Mouse (Mus musculus): ENCODE results near the gene Itga1. TPM values are rescaled to one million over a fixed set of nuclear protein-coding genes. Genes with fewer than 3 reads are reported as not detected.

Itga1 gene
- polyA plus RNA-seq, 1 experiment: 4.5 TPM

DNA sequence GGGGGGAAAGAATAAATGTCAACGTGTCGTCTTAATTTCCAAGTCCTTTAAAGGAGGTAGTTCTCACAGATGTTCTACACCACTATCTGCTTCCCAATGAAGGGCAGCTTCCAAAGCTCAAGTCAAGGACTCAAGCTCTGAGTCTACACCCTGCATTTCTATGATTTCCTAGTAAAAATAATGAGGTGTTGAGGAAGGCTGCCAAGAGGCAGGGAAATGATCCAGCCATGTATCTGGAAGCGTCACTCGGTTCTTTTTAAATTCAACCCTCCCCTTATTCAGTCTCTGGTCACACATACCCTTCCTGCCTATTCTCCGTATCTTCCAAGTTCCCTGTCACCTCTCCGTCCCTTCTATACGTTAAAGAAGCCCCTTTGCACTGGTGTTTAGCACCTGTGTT, 118.6 kb downstream of the Itga1 start:
- H3K4me1 ChIP-seq (ENCODE audit: control insufficient read depth, insufficient read depth, insufficient read length): no peaks in the 10 kb centered on the region
- H3K27me3 ChIP-seq (ENCODE audit: control insufficient read depth, insufficient read depth, low read length): no peaks in the 10 kb centered on the region
- H3K4me3 ChIP-seq (ENCODE audit: extremely low read depth, insufficient read depth, insufficient read length): no peak overlapping the region
- H3K36me3 ChIP-seq (ENCODE audit: control insufficient read depth, insufficient read depth, low read length): no peaks in the 10 kb centered on the region
- no peak overlapping the region for H3K27ac ChIP-seq (ENCODE audit: insufficient read depth, low read length)
- 92% methylated on average over 7 of the region's 7 CpGs for WGBS
- TF ChIP-seq POLR2A (IDR thresholded peaks at IDR 0.05; ENCODE audit: low read depth, low read length) (no peak), CTCF (IDR thresholded peaks at IDR 0.05; ENCODE audit: extremely low read depth, insufficient read depth, insufficient read length, insufficient replicate concordance) (no peak)
- DNase-seq (ENCODE audit: low read depth in 1 of 2, low spot score in 2 of 2): no peak

DNA sequence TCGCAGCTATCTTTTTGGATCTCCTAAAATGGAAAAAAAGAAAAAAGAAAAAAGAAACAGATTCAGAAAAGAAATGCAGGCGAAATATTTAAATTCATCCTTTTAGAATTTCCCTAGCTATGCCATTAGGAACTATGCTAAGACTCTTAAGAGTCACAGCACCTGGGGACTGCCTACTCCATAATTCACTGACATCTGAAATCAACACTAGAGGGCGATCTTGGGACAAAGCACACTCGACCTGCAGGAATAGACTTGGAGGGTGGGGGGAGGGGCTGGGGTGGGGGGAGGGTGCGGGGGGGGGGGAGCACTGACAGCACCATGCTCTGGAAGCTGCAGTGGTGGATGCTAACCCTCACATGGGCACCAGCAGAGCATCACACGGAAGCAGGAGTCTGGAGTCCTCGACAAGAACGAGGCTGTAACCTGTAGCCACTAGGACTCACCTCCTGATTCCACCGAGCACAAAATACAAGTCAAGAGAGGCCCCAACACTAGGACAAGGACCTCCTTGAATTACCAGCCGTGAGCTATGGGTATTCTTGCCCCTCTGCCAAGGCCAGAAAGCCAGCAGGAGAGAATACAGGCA, 120.8 kb downstream of the Itga1 start:
- H3K27ac ChIP-seq (ENCODE audit: insufficient read depth, low read length): no peak overlapping the region
- 61% methylated on average over 10 of the region's 10 CpGs for WGBS
- no peaks in the 10 kb centered on the region for H3K4me1 ChIP-seq (ENCODE audit: control insufficient read depth, insufficient read depth, insufficient read length)
- TF ChIP-seq POLR2A (IDR thresholded peaks at IDR 0.05; ENCODE audit: low read depth, low read length) (no peak), CTCF (IDR thresholded peaks at IDR 0.05; ENCODE audit: extremely low read depth, insufficient read depth, insufficient read length, insufficient replicate concordance) (no peak)
- no peak for DNase-seq (ENCODE audit: low read depth in 1 of 2, low spot score in 2 of 2)
- no peaks in the 10 kb centered on the region for H3K36me3 ChIP-seq (ENCODE audit: control insufficient read depth, insufficient read depth, low read length)
- H3K4me3 ChIP-seq (ENCODE audit: extremely low read depth, insufficient read depth, insufficient read length): no peak overlapping the region
- no peaks in the 10 kb centered on the region for H3K27me3 ChIP-seq (ENCODE audit: control insufficient read depth, insufficient read depth, low read length)

DNA sequence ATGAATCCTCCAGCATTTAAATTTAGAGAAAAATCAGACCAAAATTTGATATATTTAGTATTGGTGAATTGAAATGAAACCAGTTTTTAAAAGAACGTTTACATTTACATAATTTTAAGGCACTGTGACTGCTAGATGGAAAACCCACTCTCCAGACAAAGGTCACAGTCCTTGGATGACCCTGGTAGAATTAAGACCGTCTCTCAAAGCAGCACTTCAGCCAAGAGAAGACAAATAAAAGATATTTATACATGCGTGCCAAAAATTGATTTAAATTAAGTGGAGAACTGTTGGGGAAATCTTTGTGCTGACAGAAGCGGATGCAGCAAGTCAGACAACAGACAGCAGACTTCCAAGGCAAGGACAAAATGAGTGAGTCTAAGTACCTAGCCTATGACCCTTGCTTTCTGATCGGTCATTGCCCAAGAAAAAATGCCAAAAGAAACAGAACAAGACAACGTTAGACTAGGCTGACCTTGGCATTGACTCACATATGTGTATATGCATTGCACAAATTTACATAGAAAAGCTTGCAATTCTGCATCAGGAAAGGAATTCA, 127.2 kb downstream of the Itga1 start:
- H3K36me3 ChIP-seq (ENCODE audit: control insufficient read depth, insufficient read depth, low read length): no peaks in the 10 kb centered on the region
- no peaks in the 10 kb centered on the region for H3K4me1 ChIP-seq (ENCODE audit: control insufficient read depth, insufficient read depth, insufficient read length)
- TF ChIP-seq CTCF (IDR thresholded peaks at IDR 0.05; ENCODE audit: extremely low read depth, insufficient read depth, insufficient read length, insufficient replicate concordance) (no peak), POLR2A (IDR thresholded peaks at IDR 0.05; ENCODE audit: low read depth, low read length) (no peak)
- no peak overlapping the region for H3K27ac ChIP-seq (ENCODE audit: insufficient read depth, low read length)
- 83% methylated on average over 6 of the region's 6 CpGs for WGBS
- H3K4me3 ChIP-seq (ENCODE audit: extremely low read depth, insufficient read depth, insufficient read length): no peak overlapping the region
- no peak for DNase-seq (ENCODE audit: low read depth in 1 of 2, low spot score in 2 of 2)
- H3K27me3 ChIP-seq (ENCODE audit: control insufficient read depth, insufficient read depth, low read length): no peaks in the 10 kb centered on the region

DNA sequence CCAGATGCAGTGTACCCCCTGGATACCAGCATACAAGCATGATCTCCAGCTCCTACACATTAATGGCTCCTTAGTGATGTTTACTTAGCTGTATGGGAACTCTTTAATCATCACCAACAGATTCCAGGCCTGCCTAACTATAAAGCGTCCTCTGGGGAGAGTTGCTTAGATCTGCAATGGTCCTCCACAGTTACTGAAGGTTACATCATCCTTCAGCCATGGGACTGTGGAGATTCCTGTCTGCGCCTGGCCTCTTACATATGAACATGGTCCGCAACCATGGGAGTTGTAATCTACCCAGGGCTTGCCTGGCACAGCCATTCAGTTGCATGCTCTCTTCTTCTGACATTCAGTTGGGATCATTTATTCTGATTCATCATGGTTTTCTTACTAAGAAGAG, 129.9 kb downstream of the Itga1 start:
- DNase-seq (ENCODE audit: low read depth in 1 of 2, low spot score in 2 of 2): no peak
- H3K4me3 ChIP-seq (ENCODE audit: extremely low read depth, insufficient read depth, insufficient read length): no peak overlapping the region
- H3K27me3 ChIP-seq (ENCODE audit: control insufficient read depth, insufficient read depth, low read length): no peaks in the 10 kb centered on the region
- WGBS: 98% methylated on average over 3 of the region's 3 CpGs
- no peak overlapping the region for H3K27ac ChIP-seq (ENCODE audit: insufficient read depth, low read length)
- H3K4me1 ChIP-seq (ENCODE audit: control insufficient read depth, insufficient read depth, insufficient read length): no peaks in the 10 kb centered on the region
- H3K36me3 ChIP-seq (ENCODE audit: control insufficient read depth, insufficient read depth, low read length): no peaks in the 10 kb centered on the region
- no peak for TF ChIP-seq CTCF (IDR thresholded peaks at IDR 0.05; ENCODE audit: extremely low read depth, insufficient read depth, insufficient read length, insufficient replicate concordance)
- TF ChIP-seq POLR2A (IDR thresholded peaks at IDR 0.05; ENCODE audit: low read depth, low read length): no peak

DNA sequence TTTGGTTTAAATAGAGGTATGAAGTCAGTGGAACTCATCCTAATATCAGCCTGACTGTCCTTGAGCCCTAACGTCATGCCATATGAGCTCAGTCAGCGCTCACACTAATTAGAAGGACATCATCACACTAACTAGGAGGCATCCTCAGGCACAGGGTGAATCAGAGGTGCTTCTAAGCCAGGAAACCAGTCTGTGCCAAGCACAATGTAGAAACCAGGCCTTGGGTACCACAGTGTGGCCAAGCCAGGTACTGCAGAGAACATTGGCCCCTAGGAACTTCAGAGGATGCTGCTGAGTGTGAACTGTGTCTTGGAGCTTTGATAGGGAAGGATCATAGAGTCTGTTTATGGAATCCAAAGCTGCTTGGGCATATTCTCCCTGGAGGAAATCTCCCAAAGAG, 137.5 kb downstream of the Itga1 start:
- TF ChIP-seq POLR2A (IDR thresholded peaks at IDR 0.05; ENCODE audit: low read depth, low read length): no peak
- TF ChIP-seq CTCF (IDR thresholded peaks at IDR 0.05; ENCODE audit: extremely low read depth, insufficient read depth, insufficient read length, insufficient replicate concordance): peak; percentile 89; the same call in 1 of the 2 replicates
- DNase-seq (ENCODE audit: low read depth in 1 of 2, low spot score in 2 of 2): peak; percentile 49 to 61

DNA sequence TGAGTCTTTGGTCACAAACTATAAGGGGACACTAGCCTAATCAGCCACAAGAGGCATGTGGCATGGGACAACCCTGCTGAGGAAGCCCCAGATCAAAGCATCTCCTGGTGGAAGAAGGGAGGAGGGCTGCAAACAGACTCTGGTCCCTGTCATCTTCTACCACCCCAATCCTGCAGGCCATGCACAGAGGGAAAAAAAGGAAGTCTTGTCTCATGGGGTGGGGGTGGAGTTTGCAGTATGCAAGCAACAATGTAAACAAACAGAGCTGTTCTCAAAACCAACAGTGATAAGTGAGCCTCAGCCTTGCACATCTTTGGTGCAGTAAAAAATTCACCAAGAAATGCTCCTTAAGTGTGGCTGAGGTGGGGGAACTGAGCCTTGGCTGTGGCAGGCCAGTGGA, 147.2 kb downstream of the Itga1 start:
- TF ChIP-seq CTCF (IDR thresholded peaks at IDR 0.05; ENCODE audit: extremely low read depth, insufficient read depth, insufficient read length, insufficient replicate concordance): no peak
- TF ChIP-seq POLR2A (IDR thresholded peaks at IDR 0.05; ENCODE audit: low read depth, low read length): no peak
- no peak overlapping the region for H3K27ac ChIP-seq (ENCODE audit: insufficient read depth, low read length)
- DNase-seq (ENCODE audit: low read depth in 1 of 2, low spot score in 2 of 2): no peak
- H3K27me3 ChIP-seq (ENCODE audit: control insufficient read depth, insufficient read depth, low read length): no peaks in the 10 kb centered on the region
- H3K4me1 ChIP-seq (ENCODE audit: control insufficient read depth, insufficient read depth, insufficient read length): no peaks in the 10 kb centered on the region
- no peaks in the 10 kb centered on the region for H3K36me3 ChIP-seq (ENCODE audit: control insufficient read depth, insufficient read depth, low read length)
- no peak overlapping the region for H3K4me3 ChIP-seq (ENCODE audit: extremely low read depth, insufficient read depth, insufficient read length)

More for the DNA sequence above, 137.5 kb downstream of the Itga1 start:
- 38% methylated on average over 2 of the region's 2 CpGs for WGBS
- Histone ChIP-seq H3K27ac (ENCODE audit: insufficient read depth, low read length) (no peak overlapping the region), H3K4me1 (ENCODE audit: control insufficient read depth, insufficient read depth, insufficient read length) (no peaks in the 10 kb centered on the region), H3K4me3 (ENCODE audit: extremely low read depth, insufficient read depth, insufficient read length) (no peak overlapping the region), H3K27me3 (ENCODE audit: control insufficient read depth, insufficient read depth, low read length) (no peaks in the 10 kb centered on the region), H3K36me3 (ENCODE audit: control insufficient read depth, insufficient read depth, low read length) (no peaks in the 10 kb centered on the region)

DNA sequence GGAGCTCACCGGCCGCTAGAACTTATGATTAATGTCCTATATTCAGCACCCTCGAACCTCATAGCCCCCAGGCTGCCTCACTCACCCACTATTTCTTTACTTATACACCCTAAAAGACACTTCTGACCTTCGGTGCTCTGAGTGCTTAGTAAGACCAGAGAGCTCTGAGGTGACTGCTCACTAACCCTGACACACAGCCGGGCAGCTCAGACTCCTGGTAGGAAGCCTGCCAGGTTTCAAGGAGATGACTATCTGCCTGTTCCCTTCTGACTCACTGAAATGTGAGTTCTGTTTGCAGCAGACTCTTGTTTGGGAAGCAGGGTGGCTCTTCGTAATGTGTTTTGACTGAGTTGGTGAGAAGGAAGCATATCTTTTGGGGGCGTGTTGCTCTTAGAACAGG, 168.2 kb downstream of the Itga1 start:
- WGBS: 64% methylated on average over 7 of the region's 7 CpGs
- Histone ChIP-seq H3K4me1 (ENCODE audit: control insufficient read depth, insufficient read depth, insufficient read length) (no peaks in the 10 kb centered on the region), H3K27me3 (ENCODE audit: control insufficient read depth, insufficient read depth, low read length) (no peaks in the 10 kb centered on the region), H3K27ac (ENCODE audit: insufficient read depth, low read length) (no peak overlapping the region), H3K36me3 (ENCODE audit: control insufficient read depth, insufficient read depth, low read length) (no peaks in the 10 kb centered on the region), H3K4me3 (ENCODE audit: extremely low read depth, insufficient read depth, insufficient read length) (no peak overlapping the region)
- DNase-seq (ENCODE audit: low read depth in 1 of 2, low spot score in 2 of 2): no peak
- TF ChIP-seq POLR2A (IDR thresholded peaks at IDR 0.05; ENCODE audit: low read depth, low read length) (no peak), CTCF (IDR thresholded peaks at IDR 0.05; ENCODE audit: extremely low read depth, insufficient read depth, insufficient read length, insufficient replicate concordance) (no peak)

Data from spleen, adult 2 months (tissue).